Mouse (Mus musculus) kidney, postnatal 10 days (tissue): ENCODE measurements at regions not wholly inside any gene's neighbourhood (a gene's known extent, or its start where the extent isn't known, plus 50 kb on each side); places are given as distances from the start of the nearest gene placed in this dataset.

Experiments used
- DNase-seq: peaks from one replicate; pipeline ENCODE4 v3.0.0; 2021; ENCODE audit warnings: mixed read lengths

DNA sequence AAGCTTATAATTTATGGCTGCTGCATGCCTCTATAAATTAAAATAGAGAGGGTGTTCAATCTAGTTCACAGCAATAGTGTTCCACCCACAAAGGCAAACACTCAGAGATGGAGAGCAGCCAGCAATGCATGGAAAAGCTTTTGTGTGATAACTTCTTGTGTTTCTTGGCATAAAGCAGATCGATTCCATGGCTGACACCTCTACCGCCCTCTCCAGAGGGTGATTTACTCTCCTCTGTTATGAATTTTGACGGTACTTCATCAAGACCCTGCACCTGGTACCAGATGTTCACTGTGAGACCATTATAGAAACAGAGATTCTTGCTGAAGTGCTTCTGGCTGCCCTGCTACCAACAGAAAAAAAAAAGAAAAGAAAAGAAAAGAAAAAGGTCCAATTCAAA, 54.1 kb upstream of the Btc start:
- no peak for DNase-seq

DNA sequence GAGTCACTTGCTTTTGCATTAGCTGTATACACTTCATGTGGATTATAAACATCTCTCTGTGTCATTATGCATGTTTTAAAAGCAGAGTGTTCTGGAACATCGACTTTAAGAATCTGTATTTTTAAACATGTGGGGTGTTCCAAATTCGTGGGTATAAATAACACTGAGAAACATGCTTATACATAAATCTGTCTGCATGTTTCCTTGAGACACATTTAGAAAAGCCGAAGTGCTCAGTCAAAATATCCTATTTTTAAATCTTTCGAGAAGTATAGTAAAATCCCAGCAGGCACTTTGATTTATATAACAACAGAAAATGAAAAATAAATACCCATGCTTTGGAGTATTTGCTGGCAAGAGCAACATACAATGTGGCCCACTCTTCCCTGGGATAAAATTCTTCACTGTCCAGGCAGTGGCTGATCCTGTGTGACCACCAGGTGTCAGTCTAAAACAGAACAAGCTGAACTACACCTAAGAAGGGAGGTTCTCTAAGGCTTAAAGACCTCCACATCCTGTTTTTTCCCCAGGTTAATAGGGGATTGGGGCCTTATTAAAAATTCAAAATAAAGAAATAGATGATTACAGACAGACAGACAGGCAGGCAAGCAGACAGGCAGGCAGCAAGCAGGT, 52.4 kb upstream of the Parm1 start:
- DNase-seq, result peak; percentile 52
